Mouse (Mus musculus) MEL (cell line): ENCODE data around the gene Dera. TPM values are rescaled to one million over a fixed set of nuclear protein-coding genes. Genes with fewer than 3 reads are reported as not detected.

Source experiments
- DNase-seq: peaks from one replicate; pipeline ENCODE4 v3.0.0; 2011; ENCODE audit warnings: low read depth, low spot score
- H3K27ac ChIP-seq: 2 replicates; pipeline ENCODE4 v1.5.1; 2012; ENCODE audit warnings: low read depth, mild to moderate bottlenecking, control low read depth, low read length, moderate library complexity; ENCODE audit not compliant: control insufficient read depth
- H3K27me3 ChIP-seq, 2 experiments: fragments of 150-350 bp in 1 of 2; sonication (generic) in 1 of 2; 2 replicates each; pipeline ENCODE4 v1.6.1; 2012; ENCODE audit warnings: low read length in 2 of 2, mild to moderate bottlenecking in 2 of 2, improper control_type of control experiment in 1 of 2, moderate library complexity in 1 of 2; ENCODE audit not compliant: insufficient read depth in 2 of 2, control insufficient read depth in 1 of 2
- H3K36me3 ChIP-seq, 2 experiments: 2 replicates each; pipeline ENCODE4 v1.6.1; 2012 to 2014; ENCODE audit warnings: low read length in 2 of 2, improper control_type of control experiment in 1 of 2, inconsistent platforms in 1 of 2, mild to moderate bottlenecking in 1 of 2; ENCODE audit not compliant: insufficient read depth in 2 of 2, control insufficient read depth in 1 of 2
- H3K4me1 ChIP-seq, 2 experiments: fragments of 150-350 bp in 1 of 2; sonication (generic) in 1 of 2; 2 replicates each; pipeline ENCODE4 v1.6.1; 2012; ENCODE audit warnings: low read length in 2 of 2, improper control_type of control experiment in 1 of 2, mild to moderate bottlenecking in 1 of 2; ENCODE audit not compliant: insufficient read depth in 2 of 2, control insufficient read depth in 1 of 2
- H3K4me3 ChIP-seq, 2 experiments: fragments of 150-350 bp in 1 of 2; sonication (generic) in 1 of 2; 2 replicates each; pipeline ENCODE4 v1.5.1; 2012; ENCODE audit warnings: low read depth in 2 of 2, low read length in 2 of 2, mild to moderate bottlenecking in 2 of 2, moderate library complexity in 2 of 2, control low read depth in 1 of 2, improper control_type of control experiment in 1 of 2; ENCODE audit not compliant: control insufficient read depth in 1 of 2, insufficient read depth in 1 of 2
- H3K79me2 ChIP-seq: 2 replicates; pipeline ENCODE4 v1.6.1; 2012; ENCODE audit warnings: mild to moderate bottlenecking, low read length, moderate library complexity; ENCODE audit not compliant: control insufficient read depth, poor library complexity, insufficient read depth
- H3K9ac ChIP-seq: 2 replicates; pipeline ENCODE4 v1.6.1; 2012; ENCODE audit warnings: low read depth, mild to moderate bottlenecking, control low read depth, low read length, moderate library complexity; ENCODE audit not compliant: control insufficient read depth, poor library complexity, severe bottlenecking
- H3K9me3 ChIP-seq: fragments of 150-350 bp; sonication (generic); replicated peaks from 2 replicates; pipeline ENCODE4 v1.6.1; 2012; ENCODE audit warnings: mild to moderate bottlenecking, low read length, improper control_type of control experiment, moderate library complexity; ENCODE audit not compliant: insufficient read depth
- CHD1 ChIP-seq: IDR thresholded peaks from 2 replicates; pipeline ENCODE4 v1.6.1; 2012; ENCODE audit warnings: low read depth, mild to moderate bottlenecking, inconsistent platforms, low read length, improper control_type of control experiment
- CHD2 ChIP-seq: IDR thresholded peaks from 2 replicates; pipeline ENCODE4 v1.6.1; 2011; ENCODE audit warnings: low read length, improper control_type of control experiment
- CTCF ChIP-seq, 3 experiments: IDR thresholded peaks in 2 of 3; conservative IDR thresholded peaks in 1 of 3; 2 replicates each; pipeline ENCODE4 v1.5.1; 2011 to 2012; ENCODE audit warnings: low read length in 3 of 3, low read depth in 2 of 3, mild to moderate bottlenecking in 2 of 3, improper control_type of control experiment in 1 of 3, inconsistent platforms in 1 of 3, mixed read lengths in 1 of 3, moderate library complexity in 1 of 3; ENCODE audit not compliant: control insufficient read depth in 1 of 3, insufficient read depth in 1 of 3, poor library complexity in 1 of 3, severe bottlenecking in 1 of 3
- E2F4 ChIP-seq: IDR thresholded peaks from 2 replicates; pipeline ENCODE4 v1.6.1; 2011; ENCODE audit warnings: low read depth, low read length, improper control_type of control experiment, borderline replicate concordance
- ELF1 ChIP-seq: IDR thresholded peaks from 2 replicates; pipeline ENCODE4 v1.6.1; 2014; ENCODE audit warnings: low read depth, mild to moderate bottlenecking, inconsistent platforms, low read length, improper control_type of control experiment, moderate library complexity
- EP300 ChIP-seq, 2 experiments: IDR thresholded peaks; 2 replicates each; pipeline ENCODE4 v1.6.1; 2011; ENCODE audit warnings: improper control_type of control experiment in 2 of 2, low read length in 2 of 2, low read depth in 1 of 2, mild to moderate bottlenecking in 1 of 2
- ETS1 ChIP-seq: IDR thresholded peaks from 2 replicates; pipeline ENCODE4 v1.6.1; 2012; ENCODE audit warnings: low read depth, mild to moderate bottlenecking, inconsistent platforms, low read length, improper control_type of control experiment, moderate library complexity
- GATA1 ChIP-seq: IDR thresholded peaks from 2 replicates; pipeline ENCODE4 v1.6.1; 2011; ENCODE audit warnings: low read depth, low read length, improper control_type of control experiment
- HCFC1 ChIP-seq: IDR thresholded peaks from 2 replicates; pipeline ENCODE4 v1.6.1; 2012; ENCODE audit warnings: low read depth, mild to moderate bottlenecking, inconsistent platforms, low read length, improper control_type of control experiment, moderate library complexity
- JUND ChIP-seq: IDR thresholded peaks from 2 replicates; pipeline ENCODE4 v1.6.1; 2011; ENCODE audit warnings: low read depth, mild to moderate bottlenecking, improper control_type of control experiment, low read length
- MAFK ChIP-seq: IDR thresholded peaks from 2 replicates; pipeline ENCODE4 v1.6.1; 2011; ENCODE audit warnings: low read depth, mild to moderate bottlenecking, low read length, improper control_type of control experiment, borderline replicate concordance
- MAX ChIP-seq: IDR thresholded peaks from 2 replicates; pipeline ENCODE4 v1.6.1; 2011; ENCODE audit warnings: low read length, improper control_type of control experiment
- MAZ ChIP-seq: IDR thresholded peaks from 2 replicates; pipeline ENCODE4 v1.6.1; 2012; ENCODE audit warnings: low read depth, mild to moderate bottlenecking, inconsistent platforms, low read length, improper control_type of control experiment
- MYB ChIP-seq: IDR thresholded peaks from 2 replicates; pipeline ENCODE4 v1.6.1; 2011; ENCODE audit warnings: mild to moderate bottlenecking, low read depth, low read length, improper control_type of control experiment
- MYC ChIP-seq: IDR thresholded peaks from 2 replicates; pipeline ENCODE4 v1.6.1; 2011; ENCODE audit warnings: low read depth, mild to moderate bottlenecking, low read length, improper control_type of control experiment, moderate library complexity
- NELFE ChIP-seq: IDR thresholded peaks from 2 replicates; pipeline ENCODE4 v1.6.1; 2011; ENCODE audit warnings: low read depth, low read length, improper control_type of control experiment
- NRF1 ChIP-seq: IDR thresholded peaks from 2 replicates; pipeline ENCODE4 v1.6.1; 2014; ENCODE audit warnings: low read depth, mild to moderate bottlenecking, inconsistent platforms, low read length, improper control_type of control experiment, moderate library complexity; ENCODE audit not compliant: poor library complexity, insufficient read depth, severe bottlenecking
- RAD21 ChIP-seq: IDR thresholded peaks from 2 replicates; pipeline ENCODE4 v1.6.1; 2011; ENCODE audit warnings: mild to moderate bottlenecking, low read depth, low read length, improper control_type of control experiment
- RCOR1 ChIP-seq: IDR thresholded peaks from 2 replicates; pipeline ENCODE4 v1.6.1; 2012; ENCODE audit warnings: low read depth, mild to moderate bottlenecking, inconsistent platforms, low read length, improper control_type of control experiment
- SMC3 ChIP-seq: IDR thresholded peaks from 2 replicates; pipeline ENCODE4 v1.6.1; 2011; ENCODE audit warnings: low read depth, low read length, improper control_type of control experiment
- TAL1 ChIP-seq: IDR thresholded peaks from 2 replicates; pipeline ENCODE4 v1.6.1; 2012; ENCODE audit warnings: mild to moderate bottlenecking, inconsistent platforms, low read length, moderate library complexity, mixed read lengths
- TCF12 ChIP-seq: IDR thresholded peaks from 2 replicates; pipeline ENCODE4 v1.6.1; 2014; ENCODE audit warnings: low read depth, mild to moderate bottlenecking, inconsistent platforms, low read length, improper control_type of control experiment, moderate library complexity
- USF1 ChIP-seq: IDR thresholded peaks from 2 replicates; pipeline ENCODE4 v1.6.1; 2014; ENCODE audit warnings: low read depth, mild to moderate bottlenecking, inconsistent platforms, low read length, improper control_type of control experiment, moderate library complexity
- ZC3H11A ChIP-seq: IDR thresholded peaks from 2 replicates; pipeline ENCODE4 v1.6.1; 2012; ENCODE audit warnings: low read depth, mild to moderate bottlenecking, inconsistent platforms, low read length, improper control_type of control experiment
- ZKSCAN1 ChIP-seq: IDR thresholded peaks from 2 replicates; pipeline ENCODE4 v1.6.1; 2012; ENCODE audit warnings: low read depth, mild to moderate bottlenecking, inconsistent platforms, low read length, improper control_type of control experiment, moderate library complexity
- ZMIZ1 ChIP-seq: IDR thresholded peaks from 2 replicates; pipeline ENCODE4 v1.6.1; 2012; ENCODE audit warnings: low read depth, mild to moderate bottlenecking, inconsistent platforms, low read length, improper control_type of control experiment, moderate library complexity
- ZNF384 ChIP-seq: IDR thresholded peaks from 2 replicates; pipeline ENCODE4 v1.6.1; 2012; ENCODE audit warnings: low read depth, mild to moderate bottlenecking, inconsistent platforms, low read length, improper control_type of control experiment
- polyA plus RNA-seq, 2 experiments: library from polyadenylated mRNA; stranded (reverse) in 1 of 2; unstranded in 1 of 2; fragments of >175 nt in 1 of 2; fragments of >200 nt in 1 of 2; gene quantifications; 2 replicates each; pipeline versions ENCODE4 v1.2.1 to v1.2.4; 2012; ENCODE audit warnings: low replicate concordance in 2 of 2, low read depth in 1 of 2; ENCODE audit not compliant: insufficient read length in 2 of 2, insufficient read depth in 1 of 2, missing spikeins in 1 of 2
- total RNA-seq: library from RNA; depleted of rRNA; stranded (reverse); fragments of 300-350 nt; gene quantifications from 2 replicates; pipeline ENCODE4 v1.2.3, GENCODE M21; 2012

The Dera gene
- total and polyA plus RNA-seq, 3 experiments: 39.4 to 56.9 TPM; not detected in 1

DNA sequence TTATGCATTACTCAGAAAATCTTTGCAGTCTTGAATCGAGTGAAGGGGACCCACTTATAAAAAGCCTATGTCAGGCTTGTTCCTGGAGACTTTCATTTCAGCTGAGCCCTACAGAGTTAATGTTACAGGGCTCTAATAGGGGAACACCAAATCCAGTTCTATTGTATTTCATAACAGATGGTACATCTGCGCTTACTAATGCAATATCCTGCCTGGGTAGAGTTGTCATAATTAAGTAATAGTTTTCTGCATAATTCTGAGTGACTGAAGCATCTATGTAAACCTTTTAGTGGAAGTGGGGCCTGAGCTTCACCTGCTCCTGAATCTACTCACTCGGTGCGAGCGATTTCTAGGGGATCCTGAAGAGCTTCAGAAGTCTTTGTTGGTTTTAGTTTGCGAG is 131.3 kb downstream of the Dera start:
- Histone ChIP-seq H3K9ac (no peak overlapping the region), H3K9me3 (no peaks in the 10 kb centered on the region), H3K4me1 (no peaks in the 10 kb centered on the region), H3K4me3 (no peak overlapping the region), H3K36me3 (no peaks in the 10 kb centered on the region), H3K27ac (no peak overlapping the region), H3K79me2 (no peaks in the 10 kb centered on the region), H3K27me3 (no peaks in the 10 kb centered on the region)
- no peak for DNase-seq
- TF ChIP-seq MAX: no peak
- no peak for TF ChIP-seq GATA1
- TF ChIP-seq ZNF384: no peak
- TF ChIP-seq MAFK: no peak
- no peak for TF ChIP-seq RCOR1
- TF ChIP-seq CTCF (IDR thresholded peaks at IDR 0.05 in 2 of 3, conservative IDR thresholded peaks at IDR 0.05 in 1 of 3; ENCODE audit: control insufficient read depth in 1 of 3, insufficient read depth in 1 of 3, low read depth in 2 of 3, low read length in 3 of 3, poor library complexity in 1 of 3, severe bottlenecking in 1 of 3): no peak
- no peak for TF ChIP-seq MYC
- TF ChIP-seq CHD2: no peak
- no peak for TF ChIP-seq TAL1
- no peak for TF ChIP-seq MYB
- no peak for TF ChIP-seq CHD1
- TF ChIP-seq SMC3: no peak
- no peak for TF ChIP-seq JUND

DNA sequence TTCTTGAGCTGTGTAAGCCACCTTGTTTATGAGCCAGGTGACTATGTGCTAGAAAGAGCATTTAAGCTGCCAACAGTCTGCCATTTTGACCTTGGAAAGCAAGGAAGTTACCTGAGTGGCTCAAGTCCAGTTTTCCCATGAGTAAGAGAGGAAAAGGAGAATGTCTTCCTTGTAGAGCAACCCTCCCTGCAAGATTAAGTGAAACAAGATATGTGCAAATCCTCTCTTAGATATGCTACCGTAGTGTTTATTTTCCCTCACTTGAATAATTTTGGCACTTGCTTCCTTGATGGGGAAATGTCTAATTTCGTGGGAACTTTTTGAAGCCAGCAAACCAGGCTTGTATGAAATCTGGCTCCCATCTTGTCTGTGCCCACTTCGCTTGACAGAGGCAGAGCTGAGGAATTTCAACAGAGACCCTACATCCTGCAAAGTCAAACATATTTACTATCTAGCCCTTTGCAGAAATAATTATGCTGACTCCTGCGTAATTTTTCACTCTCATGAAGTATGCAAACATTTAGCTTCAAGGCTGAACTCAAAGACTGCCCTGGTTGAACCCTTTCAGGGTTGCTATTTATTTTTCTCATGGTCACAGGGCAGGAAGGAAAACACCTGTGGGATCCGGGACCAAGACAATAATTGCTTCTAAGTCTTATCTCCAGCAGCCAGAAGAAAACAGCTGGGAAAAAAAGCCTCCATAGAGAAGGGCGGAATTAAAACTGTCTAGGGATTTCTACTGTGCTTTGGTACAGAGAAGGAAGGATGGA is 132.0 kb downstream of the Dera start:
- TF ChIP-seq CHD2 (no peak), USF1 (no peak), MAZ (no peak), NRF1 (no peak), EP300 (IDR thresholded peaks at IDR 0.05; ENCODE audit: low read depth in 1 of 2, low read length in 2 of 2) (no peak), ELF1 (no peak), SMC3 (no peak), ZC3H11A (no peak), E2F4 (no peak), RAD21 (no peak), GATA1 (no peak), HCFC1 (no peak), ZMIZ1 (no peak), JUND (no peak), TAL1 (no peak), NELFE (no peak), ZKSCAN1 (no peak), ETS1 (no peak), TCF12 (no peak)
- Histone ChIP-seq H3K27me3 (no peaks in the 10 kb centered on the region), H3K4me3 (no peak overlapping the region), H3K27ac (no peak overlapping the region), H3K9me3 (no peaks in the 10 kb centered on the region), H3K9ac (no peak overlapping the region), H3K36me3 (no peaks in the 10 kb centered on the region), H3K79me2 (no peaks in the 10 kb centered on the region), H3K4me1 (no peaks in the 10 kb centered on the region)
- no peak for DNase-seq
